Mouse (Mus musculus) Patski (cell line): Measurements from ENCODE around the gene C1qc. TPM values are rescaled to one million over a fixed set of nuclear protein-coding genes. Genes with fewer than 3 reads are reported as not detected.
A peak's percentile ranks its signal among the peaks of the same experiment; 100 is the strongest.

Experiments
- ATAC-seq: fragments of 100-300 bp; one replicate; pipeline ENCODE4 v1.8.0; 2021
- CTCF ChIA-PET: fragments of 350-600 bp; sonication (Branson Sonifier 250); formaldehyde crosslinking; loops from one replicate; lab custom pipeline; 2022; ENCODE audit warnings: inconsistent platforms; lab: Charles Lee
- POLR2A ChIA-PET: fragments of 350-600 bp; sonication (Branson Sonifier 250); formaldehyde crosslinking; loops from one replicate; lab custom pipeline; 2022; ENCODE audit warnings: antibody characterized with exemption, inconsistent platforms; lab: Charles Lee
- DNase-seq: peaks from one replicate; pipeline ENCODE4 v3.0.0-alpha.2; 2011; ENCODE audit warnings: low read depth, low spot score
- H3K27me3 ChIP-seq: fragments of 371-371 bp; one replicate; pipeline ENCODE4 v1.5.1; 2021
- CTCF ChIP-seq: fragments of 100-300 bp; IDR thresholded peaks from one replicate; pipeline ENCODE4 v1.5.1; 2021
- in situ Hi-C: fragments of 300-500 bp; cut with MboI; formaldehyde crosslinking; loops from 3 replicates; pipeline ENCODE4 v1.11.1; 2018; ENCODE audit warnings: low pct_unique_long_range_greater_than_20kb, mixed read lengths
- polyA plus RNA-seq: library from polyadenylated mRNA; unstranded; gene quantifications from one replicate; pipeline ENCODE4 v1.2.3, GENCODE M21; 2021

The C1qc gene
- polyA plus RNA-seq, 1 experiment from 2014 or later, result not detected

DNA sequence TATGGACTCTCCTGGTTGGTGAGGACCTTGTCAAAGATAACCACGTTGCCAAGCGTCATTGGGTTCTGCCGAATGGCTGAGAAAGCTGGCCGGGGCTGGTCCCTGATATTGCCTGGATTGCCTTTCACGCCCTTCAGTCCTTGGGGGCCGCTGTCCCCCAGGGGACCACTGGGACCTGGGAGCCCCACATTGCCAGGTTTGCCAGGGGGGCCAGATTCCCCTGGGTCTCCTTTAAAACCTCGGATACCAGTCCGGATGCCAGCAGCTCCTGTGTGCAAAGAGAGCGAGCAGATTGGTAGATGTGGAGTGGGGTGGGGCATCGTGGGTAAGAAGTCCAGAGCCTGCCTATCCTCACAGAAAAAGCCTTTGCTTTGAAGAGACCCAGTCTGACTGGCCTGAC lies 3.6 kb upstream of the C1qc start:
- POLR2A ChIA-PET, result no interaction called here
- in situ Hi-C loops, result loop anchor here (10.0 kb wide), 1 partner anchor 408 kb away; no protein-coding TSS in a partner anchor
- peaks cover 10% of the 10 kb centered on the region for H3K27me3 ChIP-seq
- CTCF ChIA-PET, result no interaction called here
- no peak for DNase-seq
- TF ChIP-seq CTCF, result no peak
- ATAC-seq, result no peak

DNA sequence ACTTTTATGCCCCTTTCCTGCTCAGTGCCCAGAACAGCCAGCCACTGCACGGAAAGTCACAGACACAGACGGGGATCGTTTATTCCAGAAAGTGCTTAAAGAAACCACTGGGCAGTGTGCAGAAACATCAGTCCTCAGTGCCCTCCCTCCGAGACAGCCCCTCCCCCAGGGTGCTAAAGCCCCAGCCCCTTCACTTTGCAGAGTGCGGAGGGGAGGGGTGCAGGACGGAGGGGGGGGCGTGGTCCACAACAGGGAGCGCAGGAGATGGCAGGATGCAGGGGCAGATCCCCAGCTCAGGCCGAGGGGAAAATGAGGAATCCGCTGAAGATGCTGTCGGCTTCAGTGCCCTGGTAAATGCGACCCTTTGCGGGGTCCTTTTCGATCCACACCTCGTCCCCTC lies 3.0 kb upstream of the C1qc start:
- in situ Hi-C loops, result loop anchor here (10.0 kb wide), 1 partner anchor 409 kb away; no protein-coding TSS in a partner anchor
- no peak for ATAC-seq
- peaks cover 16% of the 10 kb centered on the region for H3K27me3 ChIP-seq
- POLR2A ChIA-PET, result no interaction called here
- CTCF ChIA-PET, result no interaction called here
- no peak for TF ChIP-seq CTCF
- no peak for DNase-seq

DNA sequence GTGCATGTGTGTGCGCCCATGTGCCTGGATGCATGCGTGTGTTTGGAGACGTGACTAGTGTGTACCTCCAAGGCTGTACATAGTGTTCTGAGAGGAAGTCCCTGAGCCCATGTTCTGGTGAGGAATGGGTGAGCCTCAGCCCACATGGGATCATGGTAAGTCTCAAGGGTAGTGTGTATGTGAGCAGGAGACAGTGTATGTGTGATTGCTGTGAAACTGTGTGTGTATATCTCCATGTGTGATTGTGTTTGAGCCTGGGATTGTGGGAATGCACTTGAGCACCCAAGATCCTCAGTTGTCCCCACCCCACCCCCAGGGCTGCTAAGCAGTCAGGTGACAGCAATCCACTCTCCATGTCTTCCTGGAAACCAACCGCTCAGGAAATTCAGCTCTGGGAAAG lies 2.0 kb upstream of the C1qc start:
- CTCF ChIA-PET, result no interaction called here
- no peak for TF ChIP-seq CTCF
- in situ Hi-C loops, result loop anchor here (10.0 kb wide), 1 partner anchor 410 kb away; no protein-coding TSS in a partner anchor
- POLR2A ChIA-PET, result no interaction called here
- ATAC-seq (no peak), DNase-seq (no peak)
- peaks cover 26% of the 10 kb centered on the region for H3K27me3 ChIP-seq

DNA sequence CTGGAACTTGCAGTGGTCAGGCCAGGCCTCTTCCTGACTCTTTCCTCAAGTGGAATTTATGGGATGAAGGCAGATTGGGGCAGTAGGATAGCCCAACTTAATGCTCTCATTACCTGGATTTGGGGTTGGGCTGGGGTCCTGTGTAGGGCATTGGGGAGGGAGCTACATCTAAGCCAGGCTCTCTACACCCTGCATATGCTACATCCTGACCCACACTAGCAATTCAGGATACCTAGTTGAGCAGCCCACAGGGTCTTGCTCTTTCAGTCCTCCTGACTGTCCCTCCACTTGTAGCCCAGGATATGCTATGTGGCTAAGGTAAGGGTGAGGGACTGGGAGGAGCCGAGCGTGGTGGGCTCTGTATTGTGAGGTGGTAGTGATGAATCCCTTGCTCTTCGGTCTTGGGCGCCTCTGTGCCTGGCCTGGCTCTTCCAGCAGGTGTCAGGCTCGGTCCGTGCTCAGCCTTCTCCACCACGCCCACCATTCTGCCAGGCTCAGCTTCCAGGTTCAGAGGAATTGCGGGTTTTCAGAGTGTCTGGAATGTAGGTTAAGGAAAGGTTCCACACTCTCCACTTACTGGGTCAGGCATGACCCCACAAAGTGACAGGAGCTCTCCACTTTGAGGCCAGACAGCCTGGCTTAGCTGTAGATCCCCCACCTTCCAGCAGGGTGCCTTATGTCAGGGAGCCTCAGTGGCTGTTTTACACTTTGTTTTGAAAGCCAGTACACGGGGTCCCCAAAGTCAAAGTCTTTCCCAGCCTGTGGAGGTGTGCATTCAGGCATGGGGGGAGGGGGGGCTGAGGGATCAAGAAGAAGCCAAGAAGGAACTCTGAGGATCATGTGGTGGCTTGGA lies 1.1 kb upstream of the C1qc start:
- DNase-seq, result no peak
- ChIA-PET POLR2A (interaction anchor here (0.6 kb wide), 1 partner anchor 222 kb away, joined by 9 read pairs; no protein-coding TSS in a partner anchor), CTCF (no interaction called here)
- H3K27me3 ChIP-seq, result peaks cover 27% of the 10 kb centered on the region
- TF ChIP-seq CTCF, result no peak
- in situ Hi-C loops, result loop anchor here (10.0 kb wide), 1 partner anchor 411 kb away; no protein-coding TSS in a partner anchor
- ATAC-seq, result no peak

DNA sequence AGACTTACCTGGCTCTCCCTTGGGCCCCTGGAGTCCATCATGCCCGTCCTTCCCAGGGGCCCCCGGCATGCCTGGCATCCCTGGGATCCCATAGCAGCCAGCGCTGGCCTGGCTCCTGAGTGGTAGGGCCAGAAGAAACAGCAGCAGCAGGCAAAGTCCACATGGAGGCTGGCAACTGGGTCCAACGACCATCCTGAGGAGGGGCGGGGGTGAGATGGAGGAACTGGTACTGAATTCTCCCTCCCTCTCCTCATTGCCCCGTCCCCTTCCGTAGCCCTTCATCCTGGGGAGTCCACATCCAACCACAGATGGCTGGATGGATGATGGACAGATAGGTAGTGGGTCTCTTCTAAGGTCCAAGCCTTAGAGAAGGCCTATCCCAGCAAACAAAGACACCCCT lies 494 bp downstream of the C1qc start:
- DNase-seq, result no peak
- ChIA-PET POLR2A (no interaction called here), CTCF (no interaction called here)
- TF ChIP-seq CTCF, result no peak
- in situ Hi-C loops, result loop anchor here (10.0 kb wide), 1 partner anchor 412 kb away; no protein-coding TSS in a partner anchor
- no peak for ATAC-seq
- peaks cover 25% of the 10 kb centered on the region for H3K27me3 ChIP-seq

DNA sequence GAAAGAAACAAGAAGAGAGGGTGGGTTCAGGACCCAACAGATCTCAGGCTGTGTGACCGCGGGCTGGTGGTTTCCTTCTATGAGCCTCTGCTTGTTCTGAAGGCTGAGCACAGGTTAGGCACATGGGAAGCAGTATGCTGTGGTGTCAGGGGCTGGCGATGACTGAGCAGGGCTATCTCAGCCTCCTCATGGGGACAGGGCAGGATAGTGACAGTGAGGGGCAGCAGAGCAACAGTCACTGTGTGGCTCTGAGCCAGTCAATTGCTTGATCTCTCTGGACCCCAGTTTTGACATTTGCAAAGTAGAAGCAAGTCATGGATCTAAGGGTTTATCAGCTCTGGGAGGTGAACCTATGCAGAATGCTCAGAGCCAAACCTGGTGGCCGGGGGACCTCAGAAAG lies 1.8 kb downstream of the C1qc start:
- POLR2A ChIA-PET, result no interaction called here
- DNase-seq (no peak), ATAC-seq (no peak)
- peaks cover 20% of the 10 kb centered on the region for H3K27me3 ChIP-seq
- in situ Hi-C loops, result loop anchor here (10.0 kb wide), 1 partner anchor 414 kb away; no protein-coding TSS in a partner anchor
- TF ChIP-seq CTCF, result no peak
- CTCF ChIA-PET, result no interaction called here

DNA sequence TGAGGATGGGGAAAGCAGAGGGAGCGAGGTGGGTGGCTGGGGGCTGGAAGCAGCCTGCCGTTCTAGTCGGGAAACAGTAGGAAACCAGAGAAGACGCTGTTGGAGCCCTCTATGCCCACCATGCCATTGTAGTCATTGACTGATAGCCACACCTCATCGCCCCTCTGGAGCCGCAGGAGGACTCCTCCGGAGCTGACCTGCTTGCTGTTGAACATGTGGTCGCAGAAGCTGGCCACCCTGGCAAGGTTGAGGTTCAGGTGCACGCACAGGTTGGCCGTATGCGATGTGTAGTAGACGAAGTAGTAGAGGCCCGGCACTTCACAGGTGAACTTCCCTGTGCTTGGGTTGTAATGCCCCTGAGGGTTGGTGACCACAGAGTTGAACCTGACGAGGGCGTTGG lies 2.9 kb downstream of the C1qc start:
- ChIA-PET POLR2A (no interaction called here), CTCF (no interaction called here)
- in situ Hi-C loops, result loop anchor here (10.0 kb wide), 1 partner anchor 415 kb away; no protein-coding TSS in a partner anchor
- no peak for ATAC-seq
- TF ChIP-seq CTCF, result no peak
- no peak for DNase-seq
- H3K27me3 ChIP-seq, result peaks cover 26% of the 10 kb centered on the region

DNA sequence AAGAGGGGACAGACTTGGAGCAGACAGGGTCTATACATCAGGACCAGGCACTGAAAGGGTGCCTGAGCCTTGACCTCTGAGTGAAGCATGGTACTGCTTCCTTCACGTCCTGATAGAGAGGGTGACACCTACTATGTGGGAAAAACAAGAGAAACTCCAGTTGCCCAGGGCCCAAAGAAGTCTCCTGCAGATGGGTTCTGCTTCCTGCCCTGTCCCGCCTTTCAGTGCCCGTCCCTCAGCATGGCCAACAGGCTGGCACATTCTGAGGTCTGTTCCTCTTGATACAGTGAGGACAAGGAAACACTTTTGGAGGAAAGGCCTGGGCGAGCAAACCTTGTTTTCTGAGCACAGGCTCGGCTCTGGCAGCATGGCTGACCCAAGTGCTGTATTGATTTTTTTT lies 5.2 kb downstream of the C1qc start:
- no peak for ATAC-seq
- POLR2A ChIA-PET, result no interaction called here
- TF ChIP-seq CTCF, result no peak
- H3K27me3 ChIP-seq, result peaks cover 34% of the 10 kb centered on the region
- in situ Hi-C loops, result no loop called here
- CTCF ChIA-PET, result no interaction called here
- DNase-seq, result no peak

DNA sequence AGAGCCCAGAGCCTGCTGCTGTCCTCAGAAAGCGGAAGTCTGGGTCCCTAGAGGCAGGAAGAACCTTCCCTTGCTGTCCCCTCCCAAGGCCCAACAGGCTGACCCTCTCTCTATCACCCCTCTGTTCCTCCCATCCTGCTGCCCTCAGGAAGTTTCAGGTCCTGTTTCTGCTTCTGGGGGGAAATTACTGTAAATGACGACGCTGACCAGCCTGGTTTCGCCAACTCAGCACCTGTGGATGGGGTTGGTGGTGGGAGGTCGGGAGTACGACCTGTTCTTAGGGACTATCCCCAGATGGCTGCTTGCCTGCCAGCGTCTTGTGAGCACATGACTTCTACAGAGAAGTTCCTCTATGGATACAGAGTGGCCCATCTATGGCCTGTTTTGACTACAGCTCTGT lies 6.8 kb downstream of the C1qc start, which contains the start of gene C1qb:
Gene C1qb, minus strand, starts transcription at position 87 of the 400 bp plus-strand sequence.
- ATAC-seq (no peak), DNase-seq (no peak)
- peaks cover 36% of the 10 kb centered on the region for H3K27me3 ChIP-seq
- POLR2A ChIA-PET, result no interaction called here
- no peak for TF ChIP-seq CTCF
- CTCF ChIA-PET, result no interaction called here
- in situ Hi-C loops, result no loop called here

DNA sequence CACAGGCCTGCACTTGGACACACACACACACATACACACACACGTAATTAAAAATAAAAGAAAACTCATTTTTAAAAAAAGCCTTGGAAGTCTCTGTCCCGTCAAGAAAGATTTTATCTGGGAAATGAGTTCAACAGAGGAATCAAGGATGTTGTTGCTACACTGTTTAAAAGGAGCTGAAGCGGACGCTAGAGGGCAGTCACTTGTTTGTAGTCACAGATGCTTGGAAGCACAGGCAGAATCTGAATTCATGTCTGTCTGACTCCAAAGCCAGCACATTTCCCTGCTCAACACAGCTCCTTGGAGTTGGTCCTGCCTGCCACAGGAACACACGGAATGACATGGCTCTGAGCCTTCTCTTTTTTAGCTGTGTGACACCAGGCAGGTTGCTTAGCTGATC lies 14.3 kb downstream of the C1qc start:
- peak; percentile 50 for TF ChIP-seq CTCF
- ChIA-PET POLR2A (interaction anchor here (0.7 kb wide), 1 partner anchor 167 kb away, joined by 3 read pairs; no protein-coding TSS in a partner anchor), CTCF (interaction anchor here (1.8 kb wide), 1 partner anchor 226 kb away, joined by 5 read pairs; no protein-coding TSS in a partner anchor)
- DNase-seq (no peak), ATAC-seq (no peak)
- H3K27me3 ChIP-seq, result peaks cover 18% of the 10 kb centered on the region
- in situ Hi-C loops, result no loop called here

DNA sequence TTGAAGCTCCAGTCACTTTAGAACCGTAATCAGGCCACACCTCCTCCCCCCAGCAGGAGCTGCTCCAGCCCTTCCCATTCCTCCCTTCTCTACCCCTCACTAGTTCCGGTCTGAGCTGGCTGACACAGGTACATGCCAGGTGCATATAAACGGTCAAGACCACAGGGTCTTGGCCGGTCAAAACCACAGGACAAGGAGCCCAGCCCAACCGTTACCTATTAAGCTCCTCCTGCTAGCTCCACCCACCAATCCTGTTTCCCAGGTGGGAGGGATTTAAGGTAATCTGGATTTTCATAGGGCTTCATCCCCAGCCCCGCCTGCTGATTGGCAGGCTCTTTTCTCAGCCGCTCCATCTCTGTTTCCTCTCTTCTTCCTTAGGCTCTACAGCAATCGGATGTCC lies 14.7 kb downstream of the C1qc start:
- DNase-seq, result no peak
- H3K27me3 ChIP-seq, result peaks cover 17% of the 10 kb centered on the region
- ATAC-seq, result no peak
- no peak for TF ChIP-seq CTCF
- ChIA-PET CTCF (interaction anchor here (1.8 kb wide), 1 partner anchor 226 kb away, joined by 5 read pairs; no protein-coding TSS in a partner anchor), POLR2A (no interaction called here)
- in situ Hi-C loops, result no loop called here
